Mouse (Mus musculus) adrenal gland (tissue): ENCODE measurements around the gene Egr4.

ENCODE experiments used
- intact Hi-C: fragments of 180-260 bp; cut with DNase I; formaldehyde crosslinking; loops from one replicate; pipeline ENCODE4 v1.15.1; 2025

Gene Egr4

GRCm38 (mm10) chr6:85498147-85498546 lies 15.2 kb downstream of the Egr4 start:
- intact Hi-C loops: no loop called here

- intact Hi-C loops: no loop called here
These were observed 16.4 kb downstream of the Egr4 start for GRCm38 (mm10) chr6:85496976-85497375.

GRCm38 (mm10) chr6:85491606-85492005 lies 21.8 kb downstream of the Egr4 start:
- intact Hi-C loops: no loop called here

GRCm38 (mm10) chr6:85490252-85490651 lies 23.1 kb downstream of the Egr4 start:
- intact Hi-C loops: no loop called here

- intact Hi-C loops: no loop called here
These were observed 23.7 kb downstream of the Egr4 start for GRCm38 (mm10) chr6:85489717-85490116.

GRCm38 (mm10) chr6:85488510-85488909 lies 24.9 kb downstream of the Egr4 start:
- intact Hi-C loops: no loop called here

- intact Hi-C loops: no loop called here
These were observed 27.7 kb downstream of the Egr4 start for GRCm38 (mm10) chr6:85485738-85486137.

- intact Hi-C loops: no loop called here
These were observed 29.3 kb downstream of the Egr4 start for GRCm38 (mm10) chr6:85483843-85484721.

- intact Hi-C loops: no loop called here
These were observed 32.7 kb downstream of the Egr4 start for GRCm38 (mm10) chr6:85480685-85481084.

- intact Hi-C loops: no loop called here
These were observed 33.4 kb downstream of the Egr4 start for GRCm38 (mm10) chr6:85479979-85480378.

GRCm38 (mm10) chr6:85478416-85478815 lies 35.0 kb downstream of the Egr4 start:
- intact Hi-C loops: no loop called here

- intact Hi-C loops: no loop called here
These were observed 35.9 kb downstream of the Egr4 start for GRCm38 (mm10) chr6:85477366-85477917.

- intact Hi-C loops: no loop called here
These were observed 37.8 kb downstream of the Egr4 start for GRCm38 (mm10) chr6:85475581-85475980.

GRCm38 (mm10) chr6:85472542-85472941 lies 40.8 kb downstream of the Egr4 start:
- intact Hi-C loops: no loop called here

- intact Hi-C loops: no loop called here
These were observed 41.4 kb downstream of the Egr4 start for GRCm38 (mm10) chr6:85471962-85472361.

GRCm38 (mm10) chr6:85469660-85470430 lies 43.5 kb downstream of the Egr4 start:
- intact Hi-C loops: no loop called here

- intact Hi-C loops: no loop called here
These were observed 48.0 kb downstream of the Egr4 start for GRCm38 (mm10) chr6:85465381-85465780.
